Mouse (Mus musculus): ENCODE measurements at regions not wholly inside any gene's neighbourhood (a gene's known extent, or its start where the extent isn't known, plus 50 kb on each side); places are given as distances from the start of the nearest gene placed in this dataset.

- no peak for DNase-seq
Observed at GRCm38 (mm10) chr8:109012655-109013054, 481.2 kb upstream of the Pmfbp1 start.

- no peak for DNase-seq
Observed at GRCm38 (mm10) chr8:109013577-109013976, 480.2 kb upstream of the Pmfbp1 start.

GRCm38 (mm10) chr8:109014746-109015145 is 479.1 kb upstream of the Pmfbp1 start:
- peak; percentile 54 for DNase-seq

- no peak for DNase-seq
Observed at GRCm38 (mm10) chr8:109019565-109019964, 474.3 kb upstream of the Pmfbp1 start.

GRCm38 (mm10) chr8:109020102-109020501 is 473.7 kb upstream of the Pmfbp1 start:
- DNase-seq: no peak

- DNase-seq: no peak
Observed at GRCm38 (mm10) chr8:109027923-109028322, 465.9 kb upstream of the Pmfbp1 start.

GRCm38 (mm10) chr8:109053608-109054007 is 440.2 kb upstream of the Pmfbp1 start:
- no peak for DNase-seq

- no peak for DNase-seq
Observed at GRCm38 (mm10) chr8:109059152-109059551, 434.7 kb upstream of the Pmfbp1 start.

GRCm38 (mm10) chr8:109062376-109062775 is 431.5 kb upstream of the Pmfbp1 start:
- no peak for DNase-seq

- no peak for DNase-seq
Observed at GRCm38 (mm10) chr8:109073715-109074114, 420.1 kb upstream of the Pmfbp1 start.

GRCm38 (mm10) chr8:109075006-109075405 is 418.8 kb upstream of the Pmfbp1 start:
- peak; percentile 9 for DNase-seq

GRCm38 (mm10) chr8:109079223-109079622 is 414.6 kb upstream of the Pmfbp1 start:
- no peak for DNase-seq

- DNase-seq: peak; percentile 44
Observed at GRCm38 (mm10) chr8:109081295-109081694, 412.5 kb upstream of the Pmfbp1 start.

- no peak for DNase-seq
Observed at GRCm38 (mm10) chr8:109085134-109085533, 408.7 kb upstream of the Pmfbp1 start.

GRCm38 (mm10) chr8:109087781-109088180 is 406.0 kb upstream of the Pmfbp1 start:
- no peak for DNase-seq

- DNase-seq: no peak
Observed at GRCm38 (mm10) chr8:109099671-109100070, 394.2 kb upstream of the Pmfbp1 start.

- DNase-seq: no peak
Observed at GRCm38 (mm10) chr8:109101416-109101815, 392.4 kb upstream of the Pmfbp1 start.

GRCm38 (mm10) chr8:109104798-109105326 is 389.0 kb upstream of the Pmfbp1 start:
- DNase-seq: no peak

- no peak for DNase-seq
Observed at GRCm38 (mm10) chr8:109105693-109106092, 388.1 kb upstream of the Pmfbp1 start.

GRCm38 (mm10) chr8:109106971-109107370 is 386.9 kb upstream of the Pmfbp1 start:
- no peak for DNase-seq

GRCm38 (mm10) chr8:109107762-109108161 is 386.1 kb upstream of the Pmfbp1 start:
- DNase-seq: no peak

- DNase-seq: no peak
Observed at GRCm38 (mm10) chr8:109109390-109109789, 384.4 kb upstream of the Pmfbp1 start.

- DNase-seq: no peak
Observed at GRCm38 (mm10) chr8:109121776-109122175, 372.1 kb upstream of the Pmfbp1 start.

- no peak for DNase-seq
Observed at GRCm38 (mm10) chr8:109142495-109143158, 351.2 kb upstream of the Pmfbp1 start.

- no peak for DNase-seq
Observed at GRCm38 (mm10) chr8:109151711-109152110, 342.1 kb upstream of the Pmfbp1 start.

Data from heart, postnatal 4 days (tissue).